Mouse (Mus musculus) intestine, embryonic 16.5 days (tissue): ENCODE measurements around the gene Gja4. TPM values are rescaled to one million over a fixed set of nuclear protein-coding genes. Genes with fewer than 3 reads are reported as not detected.

Experiments
- ATAC-seq: fragments of 200-750 bp; cut with Nextera tagmentation; 2 replicates; pipeline ENCODE4 v1.8.0; 2017; ENCODE audit warnings: moderate TSS enrichment, moderate library complexity
- H3K27ac ChIP-seq: fragments of 300-500 bp; sonication (generic); 2 replicates; pipeline ENCODE4 v1.5.1; 2014; ENCODE audit warnings: mild to moderate bottlenecking, low read length
- H3K27me3 ChIP-seq: fragments of 300-500 bp; sonication (generic); replicated peaks from 2 replicates; pipeline ENCODE4 v1.6.1; 2014; ENCODE audit warnings: low read length, control low read depth, mixed read lengths; ENCODE audit not compliant: control insufficient read depth, insufficient read depth
- H3K36me3 ChIP-seq: fragments of 300-500 bp; sonication (generic); 2 replicates; pipeline ENCODE4 v1.6.1; 2014; ENCODE audit warnings: low read length, control low read depth; ENCODE audit not compliant: control insufficient read depth, insufficient read depth
- H3K4me1 ChIP-seq: fragments of 300-500 bp; sonication (generic); 2 replicates; pipeline ENCODE4 v1.6.1; 2014; ENCODE audit warnings: low read length, control low read depth, mixed read lengths; ENCODE audit not compliant: control insufficient read depth, insufficient read depth
- H3K4me2 ChIP-seq: fragments of 300-500 bp; sonication (generic); 2 replicates; pipeline ENCODE4 v1.6.1; 2014; ENCODE audit warnings: low read depth, low read length, control low read depth
- H3K4me3 ChIP-seq: fragments of 300-500 bp; sonication (generic); 2 replicates; pipeline ENCODE4 v1.5.1; 2014; ENCODE audit warnings: mild to moderate bottlenecking, low read length
- H3K9ac ChIP-seq: fragments of 300-500 bp; sonication (generic); 2 replicates; pipeline ENCODE4 v1.6.1; 2014; ENCODE audit warnings: low read depth, low read length
- H3K9me3 ChIP-seq: fragments of 300-500 bp; sonication (generic); 2 replicates; pipeline ENCODE4 v1.6.1; 2016; ENCODE audit warnings: low read length, control low read depth; ENCODE audit not compliant: control insufficient read depth
- WGBS: fragments of 180-500 bp; shearing (Covaris S2); extraction: QIAGEN DNeasy Blood & Tissue Kit; methylation state at CpG from one replicate; pipeline ENCODE4 v1.1.7; 2014; 5-methylcytosine and 5-hydroxymethylcytosine counted together
- polyA plus RNA-seq: library from polyadenylated mRNA; unstranded; fragments of >200 nt; fragmentation: Nextera tagmentation; extraction: Ambion mirVana; gene quantifications from 2 replicates; pipeline ENCODE4 v1.2.1, GENCODE M21; 2015

The Gja4 gene
- polyA plus RNA-seq, 1 experiment from 2014 or later, result 17.9 TPM

DNA sequence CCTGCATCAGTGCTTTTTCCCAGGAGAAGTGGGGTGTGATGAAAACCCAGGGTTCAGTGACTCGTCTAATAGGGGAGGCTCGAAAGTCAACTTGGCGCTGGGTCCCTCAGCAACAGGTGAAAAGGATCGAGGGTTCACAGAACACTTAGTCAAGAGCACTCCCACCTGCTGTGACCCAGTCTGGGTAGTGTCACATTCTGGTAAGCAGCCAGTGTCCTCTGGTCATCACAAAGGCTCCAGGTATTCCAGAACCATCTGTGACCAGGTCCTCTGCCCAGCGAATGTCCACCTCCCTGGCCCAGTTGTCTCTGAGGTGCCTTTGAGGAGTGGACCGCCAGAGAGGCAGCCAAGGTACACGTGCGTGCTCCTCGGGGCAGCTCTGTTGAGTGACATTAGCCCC is 2.3 kb downstream of the Gja4 start:
- H3K36me3 ChIP-seq, result no peaks in the 10 kb centered on the region
- WGBS, result 51% methylated on average over 9 of the region's 9 CpGs
- no peak overlapping the region for H3K4me2 ChIP-seq
- no peak overlapping the region for H3K27ac ChIP-seq
- H3K4me1 ChIP-seq, result 0 out of 2 replicates have a peak, but pooled peaks cover 4% of the 10 kb centered on the region
- no peak overlapping the region for H3K9ac ChIP-seq
- peaks cover 21% of the 10 kb centered on the region for H3K27me3 ChIP-seq
- ATAC-seq, result no peak
- H3K4me3 ChIP-seq, result no peak overlapping the region
- H3K9me3 ChIP-seq, result no peaks in the 10 kb centered on the region

DNA sequence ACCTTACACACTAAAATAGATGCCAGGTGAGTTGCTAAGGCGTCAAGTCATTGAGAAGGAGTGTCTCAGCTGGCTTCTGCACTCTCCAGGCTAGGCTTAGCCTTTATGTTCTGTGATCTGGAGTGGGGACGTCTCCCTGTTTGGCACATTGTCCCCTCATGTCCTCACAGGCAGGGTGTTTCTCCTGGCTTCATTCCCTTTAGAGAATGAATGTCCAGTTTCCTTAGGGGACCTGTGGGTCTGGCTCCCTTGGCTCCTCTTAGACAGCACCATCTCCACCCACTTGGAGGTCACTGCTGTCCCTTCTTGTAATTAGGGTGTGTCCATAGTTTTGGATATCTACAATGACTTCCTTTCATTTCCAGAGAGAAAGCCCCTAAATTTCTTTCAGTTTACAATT is 6.9 kb downstream of the Gja4 start:
- WGBS, result 68% methylated on average over 2 of the region's 2 CpGs
- H3K9me3 ChIP-seq, result no peaks in the 10 kb centered on the region
- ATAC-seq, result no peak
- H3K36me3 ChIP-seq, result no peaks in the 10 kb centered on the region
- H3K27me3 ChIP-seq, result no peaks in the 10 kb centered on the region
- H3K9ac ChIP-seq, result no peak overlapping the region
- no peak overlapping the region for H3K4me3 ChIP-seq
- no peak overlapping the region for H3K4me2 ChIP-seq
- no peaks in the 10 kb centered on the region for H3K4me1 ChIP-seq
- H3K27ac ChIP-seq, result no peak overlapping the region

DNA sequence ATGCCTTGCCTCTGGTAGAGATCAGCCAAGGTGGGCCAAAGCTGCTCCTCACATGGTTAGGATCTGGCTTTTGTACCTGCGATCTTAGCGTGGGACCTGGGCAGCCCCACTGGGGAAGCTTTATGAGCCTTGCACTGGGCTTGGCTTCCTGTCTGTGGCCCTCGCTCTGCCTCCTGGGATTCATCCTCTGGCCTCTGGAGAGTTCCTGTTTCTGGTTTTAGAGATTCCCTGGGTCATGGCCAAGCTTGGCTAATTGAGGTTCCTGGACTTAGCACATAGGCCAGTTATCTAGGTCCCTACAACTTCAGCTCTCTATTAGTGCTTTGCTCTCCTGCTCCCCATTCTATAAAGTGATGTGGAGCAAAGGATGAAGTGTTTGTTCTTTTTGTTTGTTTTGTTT is 10.0 kb downstream of the Gja4 start:
- Histone ChIP-seq H3K9me3 (no peaks in the 10 kb centered on the region), H3K4me1 (no peaks in the 10 kb centered on the region), H3K9ac (no peak overlapping the region), H3K36me3 (no peaks in the 10 kb centered on the region), H3K27me3 (no peaks in the 10 kb centered on the region), H3K4me2 (no peak overlapping the region), H3K4me3 (no peak overlapping the region), H3K27ac (no peak overlapping the region)
- ATAC-seq, result no peak
- WGBS, result 70% methylated on average over 3 of the region's 3 CpGs

GRCm38 (mm10) chr4:127300503-127300902 is 13.3 kb downstream of the Gja4 start:
- Histone ChIP-seq H3K9ac (no peak overlapping the region), H3K9me3 (no peaks in the 10 kb centered on the region), H3K4me3 (no peak overlapping the region), H3K27me3 (no peaks in the 10 kb centered on the region), H3K4me1 (no peaks in the 10 kb centered on the region), H3K36me3 (no peaks in the 10 kb centered on the region), H3K27ac (no peak overlapping the region), H3K4me2 (no peak overlapping the region)
- WGBS, result 67% methylated on average over 5 of the region's 5 CpGs
- no peak for ATAC-seq

GRCm38 (mm10) chr4:127292631-127293030 is 21.2 kb downstream of the Gja4 start:
- Histone ChIP-seq H3K9me3 (no peaks in the 10 kb centered on the region), H3K9ac (no peak overlapping the region), H3K36me3 (no peaks in the 10 kb centered on the region), H3K27ac (no peak overlapping the region), H3K4me1 (no peaks in the 10 kb centered on the region), H3K4me3 (no peak overlapping the region), H3K27me3 (no peaks in the 10 kb centered on the region), H3K4me2 (no peak overlapping the region)
- ATAC-seq, result no peak
- 66% methylated on average over 5 of the region's 5 CpGs for WGBS

DNA sequence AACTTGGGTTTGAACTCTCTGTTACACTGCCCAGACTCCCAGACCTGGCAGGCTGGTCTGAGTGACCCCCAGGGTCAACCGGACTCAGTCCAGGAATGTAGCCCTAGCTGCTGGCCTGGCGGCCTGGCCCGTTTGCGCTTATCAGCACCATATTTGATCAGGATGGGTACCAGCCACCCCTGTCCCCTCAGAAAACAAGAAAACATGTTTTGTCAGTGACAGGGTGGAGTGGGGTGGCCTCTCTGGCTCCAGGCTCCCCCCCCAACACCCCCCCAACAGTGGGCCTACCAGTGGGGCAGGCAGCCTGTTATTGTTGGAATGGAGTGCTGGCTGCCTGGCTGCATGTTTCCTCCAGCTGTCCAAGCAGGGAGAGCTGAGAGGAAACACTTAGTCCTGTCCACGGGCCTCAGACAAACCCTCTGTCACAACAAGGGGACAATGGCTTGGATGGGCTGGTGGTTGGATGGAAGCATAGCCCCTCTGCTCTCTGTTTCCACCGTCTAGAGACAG is 24.7 kb downstream of the Gja4 start:
- WGBS, result 61% methylated on average over 6 of the region's 6 CpGs
- no peak overlapping the region for H3K27ac ChIP-seq
- no peak overlapping the region for H3K4me3 ChIP-seq
- no peaks in the 10 kb centered on the region for H3K9me3 ChIP-seq
- no peak overlapping the region for H3K4me2 ChIP-seq
- no peaks in the 10 kb centered on the region for H3K36me3 ChIP-seq
- ATAC-seq, result no peak
- no peaks in the 10 kb centered on the region for H3K27me3 ChIP-seq
- no peaks in the 10 kb centered on the region for H3K4me1 ChIP-seq
- H3K9ac ChIP-seq, result no peak overlapping the region

DNA sequence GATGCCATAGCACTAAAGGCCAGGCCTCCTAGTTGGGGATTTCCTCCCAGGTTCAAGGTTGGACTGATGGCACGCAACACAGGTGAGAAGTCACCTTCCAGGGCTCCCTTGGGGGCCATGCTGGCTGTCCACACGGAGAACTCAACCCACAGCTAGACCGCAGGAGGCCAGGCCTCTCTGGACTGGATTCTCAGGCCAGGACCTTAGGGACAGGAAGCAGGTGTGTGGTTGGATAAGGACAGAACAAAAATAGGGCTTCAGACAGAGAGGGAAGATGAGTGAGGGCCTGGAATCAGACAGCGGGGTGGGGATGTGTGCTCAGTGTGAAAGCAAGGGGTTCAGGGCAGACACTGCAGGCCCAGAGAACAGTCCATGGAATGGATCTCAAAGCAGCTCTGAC is 26.9 kb downstream of the Gja4 start:
- Histone ChIP-seq H3K4me2 (no peak overlapping the region), H3K27me3 (no peaks in the 10 kb centered on the region), H3K4me1 (no peaks in the 10 kb centered on the region), H3K4me3 (no peak overlapping the region), H3K36me3 (no peaks in the 10 kb centered on the region), H3K9me3 (no peaks in the 10 kb centered on the region), H3K9ac (no peak overlapping the region), H3K27ac (no peak overlapping the region)
- WGBS, result 71% methylated on average over 4 of the region's 4 CpGs
- ATAC-seq, result no peak

DNA sequence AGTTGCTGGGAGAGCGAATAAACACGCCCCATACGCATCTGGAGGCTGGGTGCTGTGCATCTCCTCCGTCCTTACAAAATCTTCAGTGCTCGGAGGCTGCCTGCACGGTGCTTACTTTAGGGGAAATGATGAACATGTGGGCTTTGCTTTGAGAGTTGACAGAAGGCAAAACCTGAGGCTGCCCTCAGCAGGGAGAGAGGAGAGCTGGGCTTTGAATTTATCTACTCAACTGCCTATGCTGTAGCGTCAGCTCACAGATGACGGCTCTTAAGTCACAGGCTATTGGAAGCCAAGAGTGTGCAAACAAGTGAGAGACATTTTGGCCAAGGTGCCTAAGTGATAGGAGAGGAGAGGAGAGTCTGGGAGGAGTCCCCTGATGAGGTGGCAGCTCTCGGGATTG is 34.6 kb downstream of the Gja4 start:
- Histone ChIP-seq H3K36me3 (no peaks in the 10 kb centered on the region), H3K9me3 (no peaks in the 10 kb centered on the region), H3K27ac (no peak overlapping the region), H3K4me2 (no peak overlapping the region), H3K4me3 (no peak overlapping the region), H3K27me3 (no peaks in the 10 kb centered on the region), H3K9ac (no peak overlapping the region), H3K4me1 (no peaks in the 10 kb centered on the region)
- ATAC-seq, result no peak
- 72% methylated on average over 9 of the region's 9 CpGs for WGBS

- no peak overlapping the region for H3K4me3 ChIP-seq
- H3K36me3 ChIP-seq, result no peaks in the 10 kb centered on the region
- WGBS, result 45% methylated on average over 9 of the region's 9 CpGs
- H3K27me3 ChIP-seq, result no peaks in the 10 kb centered on the region
- H3K9ac ChIP-seq, result no peak overlapping the region
- H3K4me1 ChIP-seq, result no peaks in the 10 kb centered on the region
- H3K27ac ChIP-seq, result no peak overlapping the region
- no peak overlapping the region for H3K4me2 ChIP-seq
- H3K9me3 ChIP-seq, result no peaks in the 10 kb centered on the region
- no peak for ATAC-seq
Observed at GRCm38 (mm10) chr4:127278451-127279001, 35.3 kb downstream of the Gja4 start.

- no peak for ATAC-seq
Observed at GRCm38 (mm10) chr4:127264183-127264554, 49.7 kb downstream of the Gja4 start.

More at GRCm38 (mm10) chr4:127264183-127264554, 49.7 kb downstream of the Gja4 start:
- Histone ChIP-seq H3K27ac (peak overlapping the region; percentile 10; the same call in 1 of the 2 replicates), H3K4me1 (no peaks in the 10 kb centered on the region), H3K4me3 (no peak overlapping the region), H3K9me3 (no peaks in the 10 kb centered on the region), H3K4me2 (no peak overlapping the region), H3K9ac (no peak overlapping the region), H3K27me3 (no peaks in the 10 kb centered on the region), H3K36me3 (no peaks in the 10 kb centered on the region)
- 46% methylated on average over 5 of the region's 5 CpGs for WGBS
